Mouse (Mus musculus) liver, embryonic 14.5 days (tissue): ENCODE measurements around the gene Pnpla7. TPM values are rescaled to one million over a fixed set of nuclear protein-coding genes. Genes with fewer than 3 reads are reported as not detected.
A peak's percentile ranks its signal among the peaks of the same experiment; 100 is the strongest.

Experiments used
- ATAC-seq: fragments of 200-750 bp; cut with Nextera tagmentation; 2 replicates; pipeline ENCODE4 v1.8.0; 2017; ENCODE audit warnings: moderate number of reproducible peaks, mild to moderate bottlenecking, moderate library complexity; ENCODE audit not compliant: insufficient read depth
- DNase-seq, 3 experiments: peaks; one replicate each; pipeline ENCODE4 v3.0.0-alpha.2; 2012 to 2013; ENCODE audit warnings: low read depth in 3 of 3, low spot score in 3 of 3
- H3K27ac ChIP-seq: fragments of 300-500 bp; sonication (generic); 2 replicates; pipeline ENCODE4 v1.5.1; 2014; ENCODE audit warnings: moderate library complexity, mild to moderate bottlenecking, control low read depth, inconsistent platforms
- H3K27me3 ChIP-seq: fragments of 300-500 bp; sonication (generic); 2 replicates; pipeline ENCODE4 v1.6.1; 2014; ENCODE audit warnings: mild to moderate bottlenecking, low read length, moderate library complexity; ENCODE audit not compliant: control insufficient read depth, insufficient read depth
- H3K36me3 ChIP-seq: fragments of 300-500 bp; sonication (generic); replicated peaks from 2 replicates; pipeline ENCODE4 v1.6.1; 2014; ENCODE audit warnings: low read depth; ENCODE audit not compliant: control insufficient read depth, insufficient read depth
- H3K4me1 ChIP-seq, 2 experiments: fragments of 200-500 bp in 1 of 2; fragments of 300-500 bp in 1 of 2; sonication (generic) in 1 of 2; replicated peaks; 2 replicates each; pipeline ENCODE4 v1.6.1; 2012 to 2014; ENCODE audit warnings: antibody characterized with exemption in 1 of 2, inconsistent platforms in 1 of 2, low read length in 1 of 2; ENCODE audit not compliant: control insufficient read depth in 2 of 2, insufficient read depth in 2 of 2
- H3K4me2 ChIP-seq: fragments of 300-500 bp; sonication (generic); 2 replicates; pipeline ENCODE4 v1.6.1; 2014; ENCODE audit warnings: low read depth, mild to moderate bottlenecking, control low read depth, moderate library complexity
- H3K4me3 ChIP-seq, 2 experiments: fragments of 200-500 bp in 1 of 2; fragments of 300-500 bp in 1 of 2; sonication (generic) in 1 of 2; 2 replicates each; pipeline ENCODE4 v1.5.1; 2012 to 2014; ENCODE audit warnings: low read depth in 2 of 2, low read length in 2 of 2, mild to moderate bottlenecking in 2 of 2, control low read depth in 1 of 2, inconsistent platforms in 1 of 2, moderate library complexity in 1 of 2; ENCODE audit not compliant: insufficient read depth in 1 of 2
- H3K9ac ChIP-seq: fragments of 300-500 bp; sonication (generic); replicated peaks from 2 replicates; pipeline ENCODE4 v1.6.1; 2014; ENCODE audit warnings: mild to moderate bottlenecking, control low read depth, moderate library complexity
- H3K9me3 ChIP-seq: fragments of 300-500 bp; sonication (generic); 2 replicates; pipeline ENCODE4 v1.6.1; 2016; ENCODE audit warnings: low read length, mixed read lengths; ENCODE audit not compliant: control insufficient read depth
- CTCF ChIP-seq: IDR thresholded peaks from 2 replicates; pipeline ENCODE4 v1.5.1; 2016; ENCODE audit warnings: antibody characterized with exemption, low read depth, control low read depth
- EP300 ChIP-seq: IDR thresholded peaks from 2 replicates; pipeline ENCODE4 v1.6.1; 2016; ENCODE audit warnings: antibody characterized with exemption, low read depth
- WGBS: fragments of 180-500 bp; shearing (Covaris S2); extraction: QIAGEN DNeasy Blood & Tissue Kit; methylation state at CpG from one replicate; pipeline ENCODE4 v1.1.7; 2014; ENCODE audit not compliant: insufficient replicate concordance; 5-methylcytosine and 5-hydroxymethylcytosine counted together
- polyA plus RNA-seq, 2 experiments: library from polyadenylated mRNA; depleted of rRNA in 1 of 2; stranded (reverse) in 1 of 2; unstranded in 1 of 2; fragments of >200 nt; fragmentation: Nextera tagmentation in 1 of 2; extraction: Ambion mirVana in 1 of 2; gene quantifications; 2 replicates each; pipeline versions ENCODE4 v1.2.1 to v1.2.3; 2012 to 2014

The Pnpla7 gene
- polyA plus RNA-seq, 2 experiments = 9.6 to 11.0 TPM

DNA sequence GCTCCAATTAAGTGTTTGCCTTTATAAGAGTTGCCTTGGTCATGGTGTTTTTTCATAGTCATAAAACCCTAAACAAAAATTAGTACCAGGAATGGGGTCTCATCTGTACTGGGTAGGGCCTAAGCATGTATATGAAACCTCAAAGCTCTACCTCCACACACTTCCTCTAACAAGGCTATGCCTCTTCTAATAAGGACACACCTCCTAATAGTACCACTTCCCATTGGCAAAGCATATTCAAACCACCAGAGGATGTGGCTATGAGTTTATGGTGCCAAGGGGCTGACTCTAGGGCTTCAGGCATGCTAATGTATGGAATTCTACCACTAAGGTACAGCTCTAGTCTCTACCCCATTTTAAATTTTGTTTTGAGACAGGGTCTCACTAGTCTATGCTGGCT, 89.7 kb downstream of the Pnpla7 start:
- DNase-seq (no peak), ATAC-seq (no peak)
- no peak for TF ChIP-seq EP300
- no peak for TF ChIP-seq CTCF

DNA sequence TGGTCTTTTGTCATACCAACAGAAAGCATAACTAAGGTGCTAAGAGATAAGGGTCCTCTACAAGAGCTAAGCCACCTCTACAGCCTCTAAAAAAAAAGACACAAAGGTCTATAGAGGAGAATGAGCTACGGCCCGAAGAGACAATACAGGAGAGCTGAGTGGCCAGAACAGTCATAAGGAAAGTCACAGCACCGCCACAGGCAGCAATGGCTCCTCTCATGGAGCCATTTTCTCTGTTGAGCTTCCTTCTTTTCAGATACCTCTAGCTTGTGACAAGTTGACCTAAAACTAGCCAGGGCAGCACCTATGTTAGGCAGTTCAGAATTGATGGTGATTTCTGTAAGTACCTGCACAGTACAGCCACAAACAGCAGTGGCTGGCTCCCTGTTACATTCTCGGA, 90.7 kb downstream of the Pnpla7 start:
- no peaks in the 10 kb centered on the region for H3K27me3 ChIP-seq
- no peaks in the 10 kb centered on the region for H3K36me3 ChIP-seq
- H3K27ac ChIP-seq = no peak overlapping the region
- no peaks in the 10 kb centered on the region for H3K9me3 ChIP-seq
- peaks cover 0 to 8% of the 10 kb centered on the region in 2 experiments; a peak in 2 of 4 replicates for H3K4me1 ChIP-seq
- no peak for ATAC-seq
- DNase-seq = no peak
- H3K4me2 ChIP-seq = no peak overlapping the region
- 65% methylated on average over 4 of the region's 4 CpGs for WGBS
- H3K9ac ChIP-seq = no peak overlapping the region
- TF ChIP-seq CTCF (no peak), EP300 (no peak)
- no peak overlapping the region for H3K4me3 ChIP-seq

More for the DNA sequence above, 89.7 kb downstream of the Pnpla7 start:
- no peak overlapping the region for H3K4me3 ChIP-seq
- H3K27ac ChIP-seq = no peak overlapping the region
- H3K4me1 ChIP-seq = peaks cover 0 to 8% of the 10 kb centered on the region in 2 experiments; a peak in 2 of 4 replicates
- H3K36me3 ChIP-seq = no peaks in the 10 kb centered on the region
- no peaks in the 10 kb centered on the region for H3K9me3 ChIP-seq
- H3K27me3 ChIP-seq = no peaks in the 10 kb centered on the region
- no peak overlapping the region for H3K4me2 ChIP-seq
- H3K9ac ChIP-seq = no peak overlapping the region

DNA sequence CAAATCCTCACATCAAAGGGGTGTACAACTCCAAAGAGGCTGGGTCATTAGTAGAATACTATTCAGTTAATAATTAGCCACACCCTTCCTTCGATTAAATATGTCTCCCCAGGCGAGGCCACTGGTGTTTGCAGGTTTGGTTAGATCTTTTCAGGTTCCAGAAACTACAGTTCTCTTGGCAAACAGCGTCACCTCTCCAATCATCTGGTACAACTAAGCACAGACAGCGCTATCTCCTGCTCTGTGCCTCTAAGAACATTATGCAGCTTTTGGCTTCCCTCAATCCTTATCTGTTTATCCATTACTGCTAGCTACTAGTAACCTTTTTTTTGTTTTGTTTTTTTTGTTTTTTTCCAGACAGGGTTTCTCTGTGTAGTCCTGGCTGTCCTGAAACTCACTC, 93.7 kb downstream of the Pnpla7 start:
- Histone ChIP-seq H3K4me2 (no peak overlapping the region), H3K27ac (no peak overlapping the region), H3K36me3 (no peaks in the 10 kb centered on the region), H3K4me3 (no peak overlapping the region), H3K4me1 (0 out of 4 replicates have a peak, but pooled peaks cover 0 to 2% of the 10 kb centered on the region in 2 experiments), H3K9ac (no peak overlapping the region), H3K9me3 (no peaks in the 10 kb centered on the region), H3K27me3 (no peaks in the 10 kb centered on the region)
- no peak for DNase-seq
- TF ChIP-seq CTCF = no peak
- no peak for TF ChIP-seq EP300
- WGBS = 46% methylated on average over 4 of the region's 4 CpGs
- no peak for ATAC-seq

DNA sequence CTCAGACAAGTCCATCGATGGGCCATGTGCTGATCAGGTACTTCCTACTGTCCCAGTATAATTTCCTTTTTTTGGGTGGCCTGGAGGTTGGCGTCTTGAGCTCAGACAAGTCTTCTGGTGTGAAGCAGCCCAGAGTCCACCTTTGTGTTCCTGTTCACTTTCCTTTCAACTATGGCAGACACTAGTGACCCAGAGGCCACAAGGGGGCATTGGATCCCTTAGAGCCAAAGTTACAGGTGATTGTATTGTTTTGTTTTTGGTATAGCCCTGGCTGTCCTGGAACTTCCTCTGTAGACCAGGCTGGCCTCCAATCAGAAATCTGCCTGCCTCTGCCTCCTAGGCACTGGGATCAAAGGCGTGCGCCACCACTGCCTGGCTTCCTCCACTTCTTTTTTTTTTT, 96.6 kb downstream of the Pnpla7 start:
- TF ChIP-seq EP300 = no peak
- peak; percentile 28 for TF ChIP-seq CTCF
- 63% methylated on average over 4 of the region's 4 CpGs for WGBS
- H3K9ac ChIP-seq = no peak overlapping the region

DNA sequence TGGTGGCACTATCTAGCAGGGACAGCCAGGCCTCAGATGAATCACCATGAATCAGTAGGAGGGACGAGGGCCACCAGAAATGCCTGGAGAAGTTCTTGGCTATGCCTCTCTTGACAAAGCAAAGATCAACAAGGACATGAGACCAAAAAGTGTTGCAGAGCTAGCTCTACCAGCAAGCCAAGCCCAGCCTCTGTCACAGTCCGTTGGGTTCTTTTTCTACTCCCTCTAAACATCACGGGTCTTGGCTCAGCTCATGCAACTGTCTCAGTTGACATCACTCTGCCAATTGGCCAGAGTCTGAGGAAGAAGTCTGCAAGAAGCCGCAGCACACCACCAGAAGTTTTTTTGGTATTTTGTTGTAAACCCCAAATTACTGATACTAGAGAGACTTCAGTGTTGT, 99.7 kb downstream of the Pnpla7 start:
- WGBS = 58% methylated on average over 4 of the region's 4 CpGs
- H3K9ac ChIP-seq = no peak overlapping the region
- H3K4me1 ChIP-seq = peaks cover 0 to 5% of the 10 kb centered on the region in 2 experiments; a peak in 1 of 4 replicates
- H3K9me3 ChIP-seq = no peaks in the 10 kb centered on the region
- H3K36me3 ChIP-seq = no peaks in the 10 kb centered on the region
- ATAC-seq (no peak), DNase-seq (no peak)
- no peak overlapping the region for H3K27ac ChIP-seq
- TF ChIP-seq EP300 = no peak
- no peak for TF ChIP-seq CTCF
- H3K4me2 ChIP-seq = no peak overlapping the region
- H3K4me3 ChIP-seq = no peak overlapping the region
- H3K27me3 ChIP-seq = no peaks in the 10 kb centered on the region

More for the DNA sequence above, 96.6 kb downstream of the Pnpla7 start:
- 0 out of 4 replicates have a peak, but pooled peaks cover 0 to 2% of the 10 kb centered on the region in 2 experiments for H3K4me1 ChIP-seq
- no peak overlapping the region for H3K4me3 ChIP-seq
- ATAC-seq = no peak
- no peak overlapping the region for H3K27ac ChIP-seq
- DNase-seq = no peak
- no peaks in the 10 kb centered on the region for H3K36me3 ChIP-seq
- H3K27me3 ChIP-seq = no peaks in the 10 kb centered on the region
- H3K9me3 ChIP-seq = no peaks in the 10 kb centered on the region
- no peak overlapping the region for H3K4me2 ChIP-seq
